Mouse (Mus musculus): ENCODE results near the gene Nepro.

Gene Nepro

GRCm38 (mm10) chr16:44724083-44724787, at the start of gene Nepro:
Gene Nepro (plus strand): TSS chr16:44724301.
- DNase-seq, result peak; percentile 94 to 97

DNA sequence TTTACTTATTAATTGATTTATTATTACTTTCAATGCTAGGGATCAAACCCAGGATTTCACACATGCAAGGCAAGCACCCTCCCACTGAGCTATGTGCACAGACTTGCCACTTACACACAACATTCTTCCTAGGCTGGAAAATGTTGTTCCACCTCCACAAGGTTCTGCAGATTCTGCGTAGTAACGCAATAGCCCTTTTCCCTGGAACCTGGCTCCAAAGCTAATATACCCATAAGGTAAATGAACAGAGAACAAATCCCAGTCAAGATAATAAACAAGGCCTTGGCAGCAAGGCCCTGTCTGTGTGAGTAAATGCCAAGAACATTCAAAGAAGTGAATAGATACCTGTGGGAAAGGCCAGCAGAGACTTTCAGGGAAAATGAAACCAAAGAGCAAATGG, 47.7 kb upstream of the Nepro start:
- no peak for DNase-seq

DNA sequence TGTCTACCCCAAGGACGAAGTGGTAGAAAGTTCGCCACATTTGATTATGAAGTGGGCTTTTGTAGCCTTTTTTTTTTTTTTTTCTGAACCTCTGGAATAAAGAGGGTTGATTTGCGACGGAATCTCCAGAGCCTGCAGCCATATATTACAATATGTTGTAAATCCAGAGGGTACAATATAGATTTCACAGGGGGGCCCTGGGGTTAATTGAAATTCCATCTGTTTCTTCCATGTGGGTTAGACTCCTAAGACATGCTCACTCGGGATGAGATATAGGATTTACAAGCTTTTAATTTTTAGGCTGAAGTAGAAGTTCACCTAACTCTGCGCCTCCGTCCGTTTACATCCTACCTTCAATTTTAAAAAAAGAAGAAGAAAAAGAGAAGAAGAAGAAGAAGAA, 45.0 kb upstream of the Nepro start:
- no peak for DNase-seq

GRCm38 (mm10) chr16:44679503-44679971, 44.6 kb upstream of the Nepro start:
- DNase-seq, result peak; percentile 40 to 56

- peak in 1 of 2 experiments; percentile 31 for DNase-seq
Observed at GRCm38 (mm10) chr16:44680756-44681498, 43.2 kb upstream of the Nepro start.

GRCm38 (mm10) chr16:44684646-44685045, 39.5 kb upstream of the Nepro start:
- no peak for DNase-seq

- no peak for DNase-seq
Observed at GRCm38 (mm10) chr16:44685401-44685800, 38.7 kb upstream of the Nepro start.

GRCm38 (mm10) chr16:44686991-44687718, 36.9 kb upstream of the Nepro start:
- no peak for DNase-seq

DNA sequence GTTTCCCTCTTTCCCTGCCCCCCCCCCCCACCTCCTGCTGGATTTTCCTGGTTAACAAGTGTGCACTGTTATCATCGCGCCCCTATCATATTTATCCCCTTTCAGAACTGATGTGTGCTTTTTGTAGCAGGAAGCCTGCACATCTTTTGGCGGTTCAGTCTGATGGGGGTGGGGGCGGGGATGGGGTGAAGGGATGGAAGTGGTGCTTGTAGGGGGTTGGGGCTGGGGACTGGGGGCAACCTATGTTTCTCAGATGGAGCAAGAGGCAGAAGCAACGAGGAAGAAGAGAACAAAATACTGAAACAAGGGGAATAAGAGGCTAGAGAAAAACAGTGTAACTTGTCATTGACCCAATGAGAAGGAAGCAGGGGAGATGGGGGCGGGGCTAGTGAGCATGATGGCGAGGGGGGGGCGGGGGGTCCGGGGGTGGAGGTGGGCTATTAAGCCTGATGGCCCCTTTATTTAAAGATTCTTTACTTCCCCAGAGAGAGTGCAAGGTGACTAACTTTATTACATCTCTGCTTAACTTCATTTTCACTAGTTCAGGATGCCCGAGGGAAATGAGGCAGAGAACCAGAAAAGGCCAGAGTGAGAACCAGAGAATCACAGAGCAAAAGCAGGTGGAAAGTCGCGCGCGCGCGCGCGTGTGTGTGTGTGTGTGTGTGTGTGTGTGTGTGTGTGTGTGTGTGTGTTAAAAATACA, 36.2 kb upstream of the Nepro start:
- peak in 1 of 2 experiments; percentile 39 for DNase-seq

DNA sequence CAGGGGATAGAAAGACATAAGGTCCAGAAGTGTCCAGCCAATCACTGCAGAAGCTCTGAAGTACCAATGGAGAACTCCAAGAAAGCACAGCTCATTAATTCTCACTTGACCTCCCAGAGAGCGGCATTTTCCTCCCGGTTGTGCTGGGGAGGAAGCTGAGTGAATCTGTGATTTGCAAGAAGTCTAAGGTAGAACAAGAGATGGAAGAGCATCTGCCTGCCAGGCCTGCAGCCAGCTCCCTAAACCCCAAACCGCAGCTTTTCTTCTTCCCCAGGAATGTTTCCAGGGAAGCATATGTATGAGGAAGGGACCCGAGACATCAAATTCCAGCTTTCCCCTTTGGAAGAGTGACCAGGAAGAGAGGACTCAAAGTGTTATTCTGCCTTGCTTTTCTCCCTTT, 35.6 kb upstream of the Nepro start:
- peak in 1 of 2 experiments; percentile 43 for DNase-seq

- DNase-seq, result no peak
Observed at GRCm38 (mm10) chr16:44690501-44690900, 33.6 kb upstream of the Nepro start.

GRCm38 (mm10) chr16:44691066-44691465, 33.0 kb upstream of the Nepro start:
- DNase-seq, result no peak

DNA sequence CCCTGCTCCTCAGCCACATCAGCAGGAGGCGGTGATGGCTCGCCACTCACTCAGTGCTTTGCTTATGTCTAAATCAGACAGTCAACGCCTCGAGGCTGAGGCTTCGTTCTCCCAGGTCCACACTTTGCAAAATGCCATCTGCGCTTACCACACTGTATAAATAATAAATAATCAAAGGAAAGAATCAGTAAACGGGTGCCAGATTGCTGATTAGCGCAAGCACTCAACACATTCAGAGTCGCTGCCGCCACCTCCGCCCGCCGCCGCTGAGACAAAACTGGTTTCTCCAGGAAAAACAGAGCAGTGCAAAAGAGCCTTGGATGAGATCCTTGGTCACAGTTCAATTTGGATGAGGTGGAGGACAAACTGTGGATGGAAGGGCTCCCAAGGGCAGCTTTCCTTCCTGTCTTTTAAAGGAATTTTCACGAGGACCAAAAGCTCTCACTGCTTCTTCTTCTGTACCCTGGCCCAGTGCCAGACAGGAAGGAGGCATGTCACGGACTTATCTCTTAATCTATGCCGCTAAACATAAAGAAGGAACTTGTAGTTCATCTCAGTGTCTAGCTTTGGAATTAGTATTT, 32.5 kb upstream of the Nepro start:
- DNase-seq, result peak; percentile 73 to 80

- DNase-seq, result no peak
Observed at GRCm38 (mm10) chr16:44692541-44692940, 31.6 kb upstream of the Nepro start.

DNA sequence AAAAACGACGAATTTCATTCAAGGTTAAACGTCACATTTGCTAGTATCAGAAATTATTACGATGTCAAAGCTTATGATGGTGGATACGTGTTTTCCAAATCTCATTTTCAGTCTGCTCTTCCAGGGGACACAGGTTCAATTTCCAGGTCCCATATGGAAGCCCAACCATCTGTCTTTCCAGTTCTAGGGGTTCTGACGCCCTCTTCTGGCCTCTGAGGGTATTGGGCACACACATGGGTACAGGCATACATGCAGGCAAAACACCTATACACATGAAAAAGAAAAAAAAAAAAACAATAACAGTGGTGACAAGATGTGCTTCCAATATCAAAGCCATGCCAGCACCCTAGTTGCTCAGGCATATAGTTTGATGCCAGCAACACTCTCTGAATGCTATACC, 30.4 kb upstream of the Nepro start:
- no peak for DNase-seq

- peak; percentile 72 to 79 for DNase-seq
Observed at GRCm38 (mm10) chr16:44695214-44695858, 28.8 kb upstream of the Nepro start.

- DNase-seq, result peak; percentile 31 to 45
Observed at GRCm38 (mm10) chr16:44695859-44696620, 28.1 kb upstream of the Nepro start.

DNA sequence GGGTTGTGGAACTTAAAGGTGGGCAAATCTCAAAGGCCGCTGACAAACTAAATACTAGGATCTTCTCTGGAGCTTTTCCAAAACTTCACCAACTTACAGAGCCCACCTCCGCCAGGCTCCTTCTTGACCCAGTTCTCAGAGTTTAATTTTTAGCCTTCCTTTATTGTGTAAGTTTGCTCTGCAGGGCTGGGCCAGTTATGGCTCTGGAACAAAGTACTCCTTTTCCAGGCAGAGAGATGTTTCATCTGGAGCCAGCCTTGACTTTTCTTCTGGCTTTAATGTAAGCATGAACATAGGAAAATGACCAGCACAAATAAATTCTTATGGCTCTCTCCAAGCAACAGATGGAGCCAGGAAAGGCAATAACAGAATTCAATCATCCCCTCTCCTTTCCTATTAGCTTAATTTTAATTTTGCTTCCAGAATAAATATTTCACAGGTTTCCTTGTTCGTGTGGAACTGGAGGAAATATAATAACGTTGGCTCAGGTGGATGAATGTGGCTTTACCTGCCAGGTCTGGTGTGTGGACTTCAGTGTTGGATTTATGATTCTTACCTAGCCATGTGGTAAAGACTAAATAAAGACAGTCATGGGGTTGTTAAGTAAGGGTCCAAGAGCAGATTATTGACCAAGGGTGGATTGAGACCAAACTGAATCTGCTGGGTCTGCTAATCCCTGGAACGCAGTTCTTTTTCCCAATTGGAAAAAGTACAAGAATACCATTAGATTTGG, 26.5 kb upstream of the Nepro start:
- no peak for DNase-seq

DNA sequence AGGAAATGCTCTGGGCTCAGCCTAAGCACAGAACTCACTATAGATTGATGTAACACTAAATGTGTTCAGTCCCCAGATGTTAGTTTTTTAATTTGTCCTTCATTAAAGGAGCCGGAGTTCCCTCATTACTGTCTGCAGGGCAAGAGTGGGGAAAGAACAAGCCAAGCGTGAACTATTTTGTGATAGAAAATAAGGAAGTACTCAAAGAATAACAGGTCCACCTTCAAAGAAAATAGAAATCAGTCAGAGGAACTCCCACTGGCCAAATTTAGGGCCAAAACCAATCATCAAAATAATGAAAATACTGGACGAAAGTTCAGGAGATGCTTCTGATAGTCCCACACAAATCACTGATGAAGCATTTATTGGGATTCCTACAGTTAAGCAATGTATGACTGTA, 22.9 kb upstream of the Nepro start:
- no peak for DNase-seq

DNA sequence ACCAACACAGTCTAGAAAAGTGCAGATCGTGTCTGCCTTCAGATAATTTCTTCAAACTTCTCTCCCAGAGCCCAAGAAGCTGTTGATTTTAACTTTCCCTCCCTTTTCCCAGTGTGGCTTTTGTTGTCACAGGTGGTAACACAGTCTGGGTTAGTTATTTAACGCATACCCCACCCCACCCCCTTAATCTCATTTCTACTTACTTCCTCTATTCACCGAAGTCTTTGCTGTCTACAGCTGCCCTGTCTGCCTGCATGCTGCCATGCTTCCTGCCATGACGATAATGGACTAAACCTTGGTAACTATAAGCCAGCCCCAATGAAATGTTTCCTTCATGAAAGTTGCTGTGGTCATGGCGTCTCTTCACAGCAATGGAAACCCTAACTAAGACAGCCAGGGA, 21.8 kb upstream of the Nepro start:
- DNase-seq, result no peak

Measured in kidney, postnatal 4 days (tissue).